Mouse (Mus musculus): ENCODE results near the gene Hivep3.

- TF ChIP-seq POLR2A (IDR thresholded peaks at IDR 0.05; ENCODE audit: borderline replicate concordance, extremely low read depth, low read depth, low read length) (no peak), CTCF (IDR thresholded peaks at IDR 0.05; ENCODE audit: insufficient read depth, low read length) (no peak)
These were observed 181.5 kb downstream of the Hivep3 start for GRCm38 (mm10) chr4:119915069-119915468.

All from lung, adult 2 months (tissue).